Mouse (Mus musculus) kidney, adult 18-20 months (tissue): ENCODE measurements around the gene Mef2c.

Experiments
- DNase-seq: peaks from one replicate; pipeline ENCODE4 v3.0.0; 2021

Mef2c gene

GRCm38 (mm10) chr13:83503919-83504318, at the start of gene Mef2c:
TSS of gene Mef2c (plus strand) at chr13:83504034.
- DNase-seq, result no peak

- no peak for DNase-seq
These were observed 45.1 kb upstream of the Mef2c start for GRCm38 (mm10) chr13:83458729-83459128.

DNA sequence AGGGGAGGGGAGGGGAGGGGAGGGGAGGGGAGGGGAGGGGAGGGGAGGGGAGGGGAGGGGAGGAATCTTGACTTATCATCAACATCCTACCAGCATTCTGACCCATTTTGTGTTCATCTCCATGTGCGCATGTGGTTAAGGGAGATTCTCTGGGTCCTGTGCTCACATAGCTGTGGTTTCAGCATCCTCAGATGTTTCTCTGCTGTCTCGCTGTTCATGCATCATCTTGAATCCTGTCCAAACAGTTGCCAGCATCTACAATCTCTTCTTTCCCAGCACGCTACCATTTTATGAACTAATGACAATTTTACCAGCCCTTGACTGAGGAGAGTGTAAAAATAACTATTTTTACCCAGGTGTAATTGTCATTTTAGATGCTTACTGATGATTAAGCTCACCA, 44.2 kb upstream of the Mef2c start:
- DNase-seq, result no peak

GRCm38 (mm10) chr13:83460620-83461019, 43.2 kb upstream of the Mef2c start:
- DNase-seq, result no peak

DNA sequence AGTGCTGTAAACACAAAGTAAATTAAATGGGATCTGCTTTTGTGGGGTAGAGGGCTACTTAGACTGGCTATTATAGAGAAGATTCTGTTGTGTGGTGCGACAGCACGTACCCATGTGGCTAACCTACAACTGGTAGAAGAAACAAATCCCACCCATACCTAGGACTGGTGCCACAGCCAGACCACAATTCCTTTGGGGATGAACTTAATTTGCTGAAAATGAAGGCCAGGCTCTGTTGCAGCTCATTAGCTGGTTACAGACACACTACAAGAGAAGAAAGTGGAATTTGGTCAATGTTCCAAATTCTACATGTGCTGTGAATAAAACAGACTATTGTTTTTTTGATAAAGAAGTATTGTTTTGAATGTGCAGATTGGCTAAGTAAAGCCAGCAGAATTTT, 42.3 kb upstream of the Mef2c start:
- DNase-seq, result no peak

GRCm38 (mm10) chr13:83466756-83467155, 37.1 kb upstream of the Mef2c start:
- DNase-seq, result no peak

DNA sequence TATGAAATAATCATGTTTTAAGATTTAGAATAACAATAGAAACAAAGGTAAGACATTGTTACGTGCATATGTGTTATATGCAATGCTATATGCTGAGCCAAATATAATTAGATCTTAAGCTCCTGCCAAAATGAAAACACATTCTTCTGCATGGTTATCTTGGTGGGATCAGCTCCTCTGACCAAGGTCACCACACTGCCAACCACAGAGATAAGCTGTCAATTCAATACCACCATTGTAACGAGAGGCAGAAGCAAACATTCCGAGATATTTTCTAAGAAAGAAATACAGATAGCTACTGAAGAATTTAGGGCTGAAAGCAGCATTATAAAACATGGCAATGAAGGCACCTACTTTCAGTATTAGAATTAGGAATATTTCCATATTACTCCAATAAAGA, 35.0 kb upstream of the Mef2c start:
- DNase-seq, result no peak

DNA sequence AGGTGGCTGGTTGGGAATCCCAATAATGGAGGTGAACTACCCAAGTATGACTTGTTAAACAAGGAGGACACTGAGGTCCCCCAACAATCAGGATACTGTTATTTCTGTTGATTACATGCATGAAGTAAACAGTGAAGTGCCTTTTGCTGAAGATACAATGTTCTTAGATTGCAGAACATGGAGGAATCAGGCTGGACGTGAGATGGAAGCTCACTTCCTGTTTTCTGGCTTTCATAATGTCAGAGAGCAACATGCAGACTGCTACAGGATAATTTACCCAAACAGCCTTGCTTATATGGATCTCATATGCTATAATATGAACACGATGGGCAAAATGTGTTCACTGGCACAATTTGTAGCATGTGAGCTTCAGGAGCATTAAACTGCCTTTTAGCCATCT, 30.1 kb upstream of the Mef2c start:
- DNase-seq, result no peak

DNA sequence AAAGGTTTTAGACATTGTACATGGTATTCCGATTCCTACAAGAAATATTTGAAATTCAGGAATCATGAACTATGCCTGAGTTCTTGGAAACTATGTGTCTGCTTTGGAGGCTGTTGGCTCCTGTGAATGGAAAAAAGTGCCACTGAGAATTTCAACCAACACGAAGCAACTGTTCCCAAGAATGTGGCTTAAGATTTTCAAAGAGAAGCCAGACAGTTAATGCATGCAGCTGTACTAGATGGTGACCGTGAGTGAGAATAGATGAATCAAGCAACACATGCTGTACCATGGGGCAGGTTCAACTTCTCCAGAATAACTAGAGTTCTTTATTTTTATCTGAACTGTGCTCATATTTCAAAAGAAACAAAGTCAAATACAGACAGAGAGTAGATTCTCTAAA, 23.4 kb upstream of the Mef2c start:
- no peak for DNase-seq

- DNase-seq, result no peak
These were observed 22.5 kb upstream of the Mef2c start for GRCm38 (mm10) chr13:83481310-83481709.

GRCm38 (mm10) chr13:83482087-83482486, 21.7 kb upstream of the Mef2c start:
- no peak for DNase-seq

DNA sequence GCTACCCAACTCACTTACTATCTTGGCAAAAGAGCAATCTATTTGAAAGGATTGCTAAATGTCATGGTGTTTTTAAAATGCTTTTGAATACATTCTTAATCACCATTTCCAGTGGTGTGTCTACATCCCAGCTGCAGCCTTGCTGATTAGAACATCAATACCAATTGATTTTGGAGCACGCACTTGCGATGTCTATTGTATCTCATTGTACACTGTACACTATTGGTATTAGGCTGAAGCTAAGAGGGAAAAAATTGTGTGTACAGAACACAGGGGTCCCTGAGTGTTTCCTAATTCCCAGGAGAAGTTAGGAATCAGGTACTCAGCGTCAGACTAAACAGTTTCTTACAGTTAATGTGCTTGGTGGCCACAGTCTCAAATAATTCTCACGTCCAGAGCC, 19.6 kb upstream of the Mef2c start:
- DNase-seq, result no peak

DNA sequence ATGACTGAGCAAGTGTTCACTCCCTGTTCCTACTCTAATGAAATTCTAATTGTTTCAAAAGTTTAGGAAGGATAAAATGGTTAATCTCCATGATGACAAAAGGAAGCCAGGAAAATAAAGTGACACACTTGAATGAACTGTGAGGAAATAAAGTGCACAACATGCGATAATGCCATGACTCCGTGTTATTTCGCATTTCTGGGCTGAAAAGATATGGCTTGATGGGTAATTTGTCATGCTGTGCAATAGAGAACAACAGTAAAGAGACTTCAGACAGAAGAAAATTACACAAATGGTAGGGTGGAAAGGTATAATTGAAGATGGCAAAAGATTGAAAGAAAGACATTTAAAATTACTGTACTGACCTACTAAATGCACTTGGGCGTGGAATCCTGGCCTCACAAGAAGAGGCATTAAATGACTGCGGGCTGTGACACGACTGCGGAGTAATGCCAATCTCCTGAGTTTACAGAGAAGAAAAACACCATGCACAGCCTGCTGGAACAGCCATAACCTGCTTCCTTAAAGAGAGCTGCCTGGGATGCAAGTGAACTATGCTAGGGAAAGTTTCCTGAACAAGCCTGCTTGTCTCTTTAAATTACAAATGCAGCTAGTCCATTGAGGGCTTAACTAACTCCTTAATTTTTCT, 19.0 kb upstream of the Mef2c start:
- no peak for DNase-seq

GRCm38 (mm10) chr13:83492051-83492450, 11.8 kb upstream of the Mef2c start:
- no peak for DNase-seq

GRCm38 (mm10) chr13:83497708-83498107, 6.1 kb upstream of the Mef2c start:
- no peak for DNase-seq

GRCm38 (mm10) chr13:83499526-83499925, 4.3 kb upstream of the Mef2c start:
- no peak for DNase-seq

DNA sequence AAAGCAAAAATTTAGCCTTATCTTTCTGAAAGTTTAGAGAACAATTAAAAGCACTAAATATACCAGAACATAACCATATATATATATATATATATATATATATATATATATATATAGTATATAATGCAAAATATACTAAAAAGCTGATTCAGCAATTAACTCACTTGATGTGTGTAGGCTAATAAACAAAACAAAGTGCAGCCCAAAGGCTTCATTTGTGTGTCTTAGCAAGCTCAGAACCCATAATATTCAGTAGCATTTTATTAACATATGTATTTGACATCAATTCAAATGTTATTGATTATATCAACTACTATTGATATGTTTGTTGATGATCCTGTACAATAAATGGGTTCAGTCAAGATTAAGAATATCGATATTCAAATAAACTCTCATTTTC, 3.9 kb downstream of the Mef2c start:
- no peak for DNase-seq

DNA sequence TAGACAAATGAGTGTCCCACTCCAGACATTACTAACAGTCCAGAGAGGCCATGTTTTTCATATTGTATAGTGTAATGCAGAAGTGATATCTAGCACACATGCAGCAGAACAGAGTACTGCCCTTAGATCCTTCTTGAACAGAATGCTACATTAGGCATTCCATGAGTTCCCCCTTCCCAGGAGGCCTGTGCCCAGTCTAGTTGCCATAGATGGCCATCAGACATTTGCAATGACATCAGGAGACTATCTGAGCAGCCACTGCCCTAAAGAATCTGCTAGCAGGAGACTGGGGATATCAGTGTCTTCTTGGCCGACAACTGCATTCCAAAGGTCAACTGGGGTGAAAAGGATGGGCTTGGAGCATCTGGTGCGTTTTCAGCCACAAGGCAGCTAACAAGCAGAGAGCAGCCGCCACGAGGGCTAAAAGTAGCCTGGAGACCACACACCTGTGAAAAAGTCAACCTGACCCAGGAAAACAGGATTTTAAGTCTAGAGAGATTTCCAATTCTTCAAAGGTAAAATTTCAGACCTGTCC, 11.2 kb downstream of the Mef2c start:
- DNase-seq, result no peak

GRCm38 (mm10) chr13:83517660-83518609, 14.1 kb downstream of the Mef2c start:
- peak; percentile 33 for DNase-seq

- DNase-seq, result no peak
These were observed 17.0 kb downstream of the Mef2c start for GRCm38 (mm10) chr13:83520807-83521206.

DNA sequence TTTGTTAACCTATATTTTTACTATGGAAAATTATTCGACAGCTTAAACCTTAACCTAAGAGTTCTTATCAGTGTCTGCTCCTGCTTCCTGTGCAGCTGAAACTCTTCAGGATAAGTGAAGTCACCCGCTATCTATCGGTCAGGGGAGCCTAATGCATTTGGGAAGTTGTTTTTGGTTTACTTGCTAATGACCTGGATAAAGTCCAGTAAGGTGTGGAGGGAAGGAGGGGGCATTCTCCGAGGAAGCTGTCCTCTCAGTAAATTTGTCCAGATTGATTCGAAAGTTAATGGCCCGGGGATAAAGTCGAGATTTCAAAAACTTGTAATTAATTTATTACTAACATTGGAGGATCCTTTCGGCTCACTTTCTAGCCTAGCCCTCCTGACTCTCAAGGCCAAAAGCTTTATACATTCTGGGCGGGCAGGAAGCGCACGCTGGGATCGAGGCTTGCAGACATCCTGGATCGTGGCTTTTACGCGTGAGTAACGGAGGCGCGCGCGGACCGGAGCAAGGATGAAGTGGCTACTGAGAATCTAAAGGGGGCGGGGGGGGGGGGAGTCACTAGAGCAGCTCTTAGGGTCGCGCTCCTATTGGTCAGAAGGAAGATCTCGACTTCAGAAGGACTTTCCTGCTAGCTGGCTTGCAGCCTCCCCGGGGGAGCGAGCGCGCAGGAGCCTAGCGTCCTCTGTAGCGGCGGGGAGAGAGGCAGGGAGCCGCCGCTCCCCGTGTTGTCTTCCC, 19.6 kb downstream of the Mef2c start:
- DNase-seq, result peak; percentile 45

GRCm38 (mm10) chr13:83524159-83524901, 20.5 kb downstream of the Mef2c start:
- DNase-seq, result peak; percentile 52
